Mouse (Mus musculus): ENCODE measurements around the gene Sertm1.

Sertm1 gene

DNA sequence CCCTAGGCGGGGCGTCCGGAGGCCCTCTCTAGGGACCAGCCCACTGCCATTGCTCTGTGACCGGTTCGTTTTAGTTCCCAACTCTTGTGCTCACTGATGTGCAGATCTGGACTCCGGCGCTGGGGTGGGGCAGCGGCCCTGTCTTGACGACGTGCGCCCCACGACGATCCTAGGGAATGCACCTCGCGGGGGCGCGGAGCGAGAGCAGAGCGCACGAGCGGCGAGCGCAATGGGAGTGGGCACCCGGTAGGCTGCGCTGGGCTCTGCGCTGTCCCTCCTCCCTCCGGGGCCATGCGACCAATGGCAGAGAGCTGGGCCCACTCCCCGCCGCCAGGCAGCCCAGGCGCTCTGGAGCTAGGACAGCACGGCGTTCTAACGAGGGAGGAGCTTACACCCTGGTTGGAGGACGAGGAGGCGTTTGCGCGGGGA, at the start of gene Sertm1:
Sertm1 (minus strand) TSS at position 245 of the 429 bp plus-strand sequence.
- DNase-seq: no peak

DNA sequence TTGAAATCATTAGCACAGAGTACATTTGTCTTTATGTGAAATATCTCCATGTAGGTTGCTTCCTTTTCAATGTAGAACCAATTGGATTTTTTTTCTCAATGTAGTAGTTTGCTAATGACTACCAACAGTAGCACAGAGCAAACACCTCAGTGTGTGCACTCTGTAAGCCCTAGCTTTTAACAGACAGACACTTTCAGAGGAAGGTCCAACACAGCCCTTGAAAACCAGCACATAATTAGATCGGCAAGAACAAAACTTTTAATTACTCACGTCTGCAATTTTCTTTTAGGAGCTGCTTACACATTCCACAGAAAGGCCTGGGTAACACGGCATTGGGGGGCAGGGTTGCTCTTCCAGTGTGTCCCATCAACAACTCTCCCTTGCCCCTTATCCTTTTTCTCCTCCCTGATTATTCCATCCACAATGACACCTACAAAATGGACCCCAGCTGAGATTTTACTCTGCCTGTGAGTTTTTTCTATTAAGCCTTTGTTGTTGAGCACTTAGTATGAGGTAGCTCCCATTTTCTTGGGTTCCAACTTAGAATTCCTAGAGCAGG, 49.3 kb upstream of the Sertm1 start:
- no peak for DNase-seq

DNA sequence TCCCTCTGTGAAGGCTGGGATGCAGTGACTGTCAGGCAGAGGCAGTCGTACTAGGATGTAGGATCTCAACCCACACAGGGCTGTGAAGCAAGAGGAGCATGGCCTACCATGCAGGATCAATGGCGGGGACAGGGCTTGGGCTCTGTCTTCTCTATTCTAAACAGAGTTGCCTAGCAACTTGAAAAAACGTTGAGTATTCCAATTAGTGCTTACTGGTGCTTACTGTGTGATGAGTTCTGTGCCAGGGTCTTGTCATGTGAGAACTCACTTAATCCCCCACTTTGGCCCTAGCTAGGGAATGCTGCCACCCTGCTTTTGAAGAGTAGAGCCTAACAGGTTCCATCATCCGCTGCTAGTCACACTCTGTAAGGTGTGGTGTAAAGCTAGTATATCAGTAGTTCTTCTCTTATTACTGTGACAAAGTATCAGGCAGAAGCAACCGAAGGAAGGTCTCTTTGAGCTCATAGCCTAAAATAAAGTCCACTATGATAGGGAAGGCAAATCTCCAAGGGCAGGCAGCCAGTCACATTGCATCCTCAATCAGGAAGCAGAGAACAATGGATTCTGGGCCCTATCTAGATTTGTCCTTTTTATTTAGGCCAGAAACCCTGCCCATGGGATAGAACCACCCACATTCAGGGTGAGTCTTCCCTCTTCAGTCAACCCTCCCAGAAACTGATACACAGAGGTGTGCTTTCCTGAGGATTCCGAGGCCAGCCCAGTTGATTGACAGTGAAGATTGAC, 27.6 kb upstream of the Sertm1 start:
- no peak for DNase-seq

DNA sequence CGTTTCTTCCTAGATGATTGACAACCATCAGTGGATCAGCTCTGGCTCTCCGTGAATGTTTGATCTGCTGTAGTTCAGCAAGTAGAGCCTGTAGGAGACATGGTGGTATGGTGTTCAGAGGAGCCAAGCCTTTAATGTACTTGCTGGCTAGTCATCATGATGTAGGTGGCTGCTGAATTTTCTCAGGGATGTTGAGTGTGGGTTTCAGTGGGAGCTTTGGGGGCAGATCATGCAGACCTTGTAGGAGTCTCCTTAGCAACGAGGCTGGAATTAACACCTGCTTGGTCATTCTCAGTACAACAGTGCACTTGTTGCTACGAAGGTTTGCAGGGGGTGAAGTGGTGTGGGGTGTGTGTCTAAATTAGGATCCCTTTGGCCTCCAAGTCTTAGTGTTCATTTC, 18.8 kb upstream of the Sertm1 start:
- DNase-seq: no peak

DNA sequence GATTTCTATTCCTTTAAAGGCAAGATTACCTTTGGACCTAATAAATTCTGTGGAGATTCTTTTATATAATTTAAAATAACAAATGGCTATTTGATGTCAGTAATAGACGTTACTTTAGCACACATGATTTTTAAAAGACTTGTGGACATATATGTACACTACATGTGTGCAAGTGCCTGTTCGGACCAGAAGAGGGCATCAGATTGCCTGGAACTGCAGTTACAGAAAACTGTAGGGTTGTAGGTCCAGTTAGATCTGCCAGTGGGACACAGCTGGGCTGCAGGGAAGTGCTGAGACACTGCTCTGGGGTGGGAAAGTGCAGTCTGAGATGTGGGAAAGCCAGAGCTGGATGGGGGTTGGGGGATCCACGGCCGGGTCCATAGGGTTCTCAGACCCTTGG, 16.9 kb upstream of the Sertm1 start:
- DNase-seq: no peak

DNA sequence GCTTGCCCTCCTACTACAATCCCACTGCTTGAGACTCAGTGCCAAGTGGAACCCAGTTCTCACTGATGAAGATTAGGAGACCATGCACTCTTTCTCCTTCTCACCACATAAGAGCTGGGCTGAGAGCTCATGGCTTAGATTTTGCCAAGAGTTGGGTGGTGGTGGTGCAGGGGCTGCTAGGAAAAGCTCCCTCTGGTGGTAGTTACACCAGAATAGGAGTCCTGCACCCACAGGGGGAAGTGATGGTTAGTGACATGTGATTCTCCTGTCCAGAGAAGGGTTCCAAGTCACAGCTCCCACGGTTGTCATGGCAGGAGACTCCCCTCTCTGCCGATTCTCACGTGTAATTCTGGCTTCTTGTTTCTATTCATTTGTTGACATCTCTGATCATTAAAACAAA, 4.7 kb upstream of the Sertm1 start:
- DNase-seq: no peak

DNA sequence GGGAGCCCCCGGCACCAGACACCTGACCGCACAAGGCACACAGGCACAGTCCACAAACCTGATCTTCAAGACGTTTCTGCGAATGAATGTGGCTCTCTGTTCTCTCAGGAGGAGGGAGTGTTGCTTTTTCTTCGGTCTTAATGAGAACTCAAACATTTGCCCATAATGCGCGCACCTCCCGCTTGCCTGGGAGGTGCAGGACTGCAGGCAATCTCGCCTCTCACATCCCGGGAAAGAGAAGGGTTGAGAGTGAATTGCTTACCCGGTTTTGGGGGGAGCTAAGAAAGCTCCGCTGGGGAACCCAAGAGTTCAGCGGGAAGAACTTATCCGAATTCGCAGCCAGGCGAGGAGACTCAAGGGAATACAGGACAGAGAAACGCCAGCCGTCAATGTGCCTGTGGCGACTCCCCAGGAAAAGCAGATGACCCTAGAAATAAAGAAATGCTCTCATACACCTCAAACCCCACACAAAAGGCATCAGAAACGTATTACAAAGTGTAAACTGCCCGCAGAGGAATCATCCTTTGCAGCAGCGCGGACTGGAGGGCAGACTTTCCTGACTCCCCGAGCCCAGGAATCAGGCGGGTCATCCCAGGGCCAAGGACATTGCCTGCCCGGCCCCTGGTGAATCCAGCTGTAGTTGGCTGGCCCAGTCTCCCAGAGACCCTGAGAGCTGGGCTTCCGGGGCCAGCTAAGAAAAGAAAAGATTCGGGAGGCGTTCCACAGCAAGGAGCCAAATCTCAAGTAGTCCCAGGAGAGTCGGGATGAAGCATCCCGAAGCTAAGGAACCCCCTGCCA, 643 bp downstream of the Sertm1 start:
- no peak for DNase-seq

DNA sequence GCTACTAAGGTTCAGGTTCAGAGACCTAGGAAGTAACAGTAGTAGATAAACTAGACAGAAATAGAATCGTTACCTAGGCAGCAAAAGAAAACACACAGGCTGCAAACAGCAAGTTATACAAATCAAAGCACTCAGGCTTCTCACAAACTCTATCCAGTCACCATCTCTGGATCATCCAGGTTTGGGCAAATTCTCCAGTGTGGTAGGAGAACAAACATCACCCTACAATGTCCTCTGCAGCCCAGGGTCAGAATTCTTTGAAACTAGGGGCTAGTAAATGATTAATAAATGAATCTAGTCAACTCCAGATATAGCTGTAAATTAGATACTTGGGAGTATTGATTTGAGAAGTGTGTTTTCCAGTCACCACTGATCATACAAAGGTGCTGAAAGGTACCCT, 6.8 kb downstream of the Sertm1 start:
- DNase-seq: no peak

DNA sequence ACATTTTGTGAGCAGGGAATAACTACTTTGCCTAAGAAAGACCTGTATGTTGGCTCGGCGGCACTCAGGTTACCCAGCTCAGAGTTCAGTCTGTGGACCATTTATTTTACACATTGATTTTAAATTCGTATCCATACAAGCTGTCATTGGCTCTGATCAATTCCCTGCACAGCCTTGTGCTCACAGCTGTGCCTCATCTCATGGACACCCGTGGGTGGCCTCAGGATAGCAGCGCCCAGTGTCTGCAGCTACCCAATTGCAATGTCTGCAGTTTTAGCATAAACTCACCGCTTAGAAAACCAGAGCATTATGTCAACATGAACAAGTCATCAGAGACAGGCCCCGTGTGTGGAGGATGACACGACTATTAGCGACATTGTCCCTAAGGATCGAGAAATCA, 17.7 kb downstream of the Sertm1 start:
- DNase-seq: no peak

DNA sequence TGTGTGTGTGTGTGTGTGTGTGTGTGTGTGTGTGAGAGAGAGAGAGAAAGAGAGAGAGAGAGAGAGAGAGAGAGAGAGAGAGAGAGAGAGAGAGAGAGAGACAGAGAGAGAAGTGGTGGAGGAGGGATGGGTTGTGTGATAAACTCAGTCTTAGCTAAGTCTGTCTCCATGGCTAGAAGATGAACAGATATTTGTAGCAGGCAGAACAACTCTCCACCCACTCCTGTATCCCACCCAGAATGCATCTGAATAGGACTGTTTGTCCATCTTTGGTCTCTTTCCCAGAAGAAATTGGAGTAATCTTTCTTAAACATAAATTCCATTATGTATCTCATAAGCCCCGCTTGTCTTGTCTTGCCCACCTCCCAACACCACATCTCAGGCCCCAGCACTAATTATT, 20.8 kb downstream of the Sertm1 start:
- DNase-seq: no peak

DNA sequence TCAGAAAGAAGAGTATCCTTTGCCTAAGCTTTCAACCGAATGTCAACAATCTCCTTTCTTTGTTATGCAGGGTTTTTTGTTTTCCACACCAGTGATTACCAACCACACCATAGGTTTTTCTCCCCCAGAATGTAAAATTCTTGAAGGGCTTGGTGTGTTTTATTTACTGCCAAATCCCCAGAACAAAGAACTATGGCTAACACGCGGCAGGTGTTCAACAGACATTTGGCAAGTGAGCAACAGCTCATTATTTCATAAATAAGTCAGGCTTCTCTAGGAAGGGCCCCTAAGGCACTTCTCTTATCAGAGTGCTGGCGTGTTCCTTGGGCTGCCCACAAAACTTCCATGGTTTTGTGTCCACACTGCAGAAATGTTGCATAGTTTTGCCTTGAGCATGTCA, 23.5 kb downstream of the Sertm1 start:
- DNase-seq: no peak

DNA sequence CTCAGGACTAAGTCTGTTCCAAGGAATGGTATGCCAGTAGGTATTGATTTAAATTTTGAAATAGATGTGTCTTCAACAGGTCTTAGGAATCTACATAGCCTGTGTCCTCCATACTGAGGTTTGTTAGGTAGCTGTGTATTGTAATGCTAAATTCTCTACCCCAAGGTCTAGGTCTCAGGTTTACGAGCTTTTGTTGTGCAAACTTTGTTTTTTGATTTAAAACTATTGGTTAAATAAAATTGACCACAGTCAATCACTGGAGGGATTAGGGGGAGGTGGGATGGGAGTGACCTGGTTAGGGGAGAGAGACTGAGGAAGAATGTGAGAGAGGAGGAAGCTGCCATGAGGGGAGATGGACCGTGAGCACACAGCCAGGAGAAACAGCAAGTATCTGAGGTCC, 29.2 kb downstream of the Sertm1 start:
- no peak for DNase-seq

All from thymus, postnatal 14 days (tissue).